Mouse (Mus musculus) left cerebral cortex, postnatal 25 days (tissue): ENCODE measurements at regions not wholly inside any gene's neighbourhood (a gene's known extent, or its start where the extent isn't known, plus 50 kb on each side); places are given as distances from the start of the nearest gene placed in this dataset.

Source experiments
- DNase-seq, 2 experiments: peaks; one replicate each; pipeline ENCODE4 v3.0.0; 2022; ENCODE audit warnings: low spot score in 2 of 2, mixed read lengths in 1 of 2
- intact Hi-C: fragments of 180-260 bp; cut with DNase I; formaldehyde crosslinking; loops from one replicate; pipeline ENCODE4 v1.15.1; 2025

DNA sequence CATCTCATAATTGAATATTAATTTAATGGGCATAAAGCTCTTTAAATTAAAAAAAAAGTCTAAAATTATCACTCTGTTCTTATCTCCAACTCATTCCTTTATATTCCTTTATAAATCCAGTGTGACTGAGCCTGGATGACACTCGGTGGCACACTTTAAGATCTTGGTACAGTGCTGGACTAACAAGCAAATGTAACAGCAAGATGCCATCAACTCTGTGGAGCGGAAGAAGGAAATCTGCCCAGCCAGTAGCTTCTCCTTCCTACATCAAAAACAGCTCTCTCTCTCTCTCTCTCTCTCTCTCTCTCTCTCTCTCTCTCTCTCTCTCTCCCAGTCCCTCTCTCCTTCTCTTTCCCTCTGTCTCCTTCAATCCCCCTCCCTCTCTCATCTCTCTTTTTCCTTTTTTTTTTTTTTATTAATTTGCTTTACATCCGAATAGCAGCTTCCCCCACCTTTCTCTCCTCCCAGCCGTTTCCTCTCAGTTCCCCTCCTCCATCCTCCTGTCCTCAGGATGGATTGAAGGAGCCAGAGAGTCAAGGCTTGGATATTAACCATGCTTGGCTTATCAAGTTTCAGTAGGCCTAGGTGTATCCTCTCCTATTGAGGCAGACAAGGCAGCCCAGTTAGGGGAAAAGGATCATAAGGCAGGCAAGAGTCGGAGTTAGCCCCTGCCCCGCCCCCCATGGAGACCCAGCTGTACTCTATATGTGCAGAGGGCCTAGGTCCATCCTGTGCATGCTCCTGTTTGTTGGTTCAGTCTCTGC, 130.4 kb upstream of the Tmtc2 start:
- DNase-seq: no peak
- intact Hi-C loops: loop anchor here (5.0 kb wide), 1 partner anchor 62 kb away; no protein-coding TSS in a partner anchor

DNA sequence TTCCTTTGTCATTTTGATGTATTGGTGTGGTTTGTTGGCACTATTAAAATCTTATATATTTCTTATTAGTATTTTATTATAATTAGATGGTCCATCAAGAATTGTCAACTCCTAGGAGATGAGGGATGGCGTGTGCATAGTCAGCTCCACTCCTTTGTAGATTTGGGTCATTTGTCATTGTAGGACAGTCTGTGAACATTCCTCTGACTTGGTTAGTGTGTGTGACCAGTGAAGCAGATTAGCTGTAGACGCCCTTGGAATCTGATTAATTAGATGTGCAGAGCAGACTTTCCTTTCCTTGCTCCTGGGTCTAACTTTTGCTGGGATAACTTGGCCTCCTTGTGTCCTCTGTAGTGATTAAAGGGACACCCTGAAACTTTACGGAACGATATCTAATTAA, 118.9 kb upstream of the Tmtc2 start:
- no peak for DNase-seq
- intact Hi-C loops: no loop called here

DNA sequence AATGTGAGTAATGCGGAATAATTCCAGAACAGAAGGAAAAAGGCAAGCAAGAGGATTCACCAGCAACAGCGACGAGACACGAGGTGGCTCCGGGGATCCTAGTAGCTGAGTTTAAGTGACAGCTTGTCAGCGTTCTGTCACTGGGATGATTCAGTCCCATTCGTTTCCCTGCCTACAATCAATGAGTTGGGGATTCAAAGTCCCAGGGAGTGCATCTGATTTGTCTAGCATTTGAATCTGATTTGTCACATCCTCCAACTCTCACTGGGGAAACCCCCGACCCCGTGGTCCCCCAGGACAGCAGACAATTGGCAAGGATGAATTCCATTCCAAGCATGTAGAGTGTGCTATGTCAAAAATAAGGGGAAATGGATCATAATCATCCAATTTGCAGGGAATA, 115.1 kb upstream of the Tmtc2 start:
- no peak for DNase-seq
- intact Hi-C loops: no loop called here

DNA sequence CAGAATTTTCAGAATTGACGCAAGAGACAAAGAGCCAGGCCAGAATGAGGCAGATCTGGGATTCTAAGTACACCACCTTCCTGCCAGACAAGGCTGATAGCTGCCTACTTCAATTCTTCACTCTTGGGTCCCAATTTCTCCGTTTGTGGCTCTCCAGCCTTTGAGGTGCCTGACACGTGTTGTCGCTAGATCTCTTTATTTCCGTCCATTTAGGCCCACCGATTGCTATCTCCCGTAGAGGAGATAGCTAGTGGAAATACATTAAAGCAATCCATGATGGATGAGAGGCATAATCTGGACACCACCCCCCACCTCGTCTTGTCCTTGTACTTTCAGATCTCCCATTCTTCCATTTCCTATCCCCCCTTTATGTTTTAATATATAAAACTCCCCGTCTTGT, 114.6 kb upstream of the Tmtc2 start:
- no peak for DNase-seq
- intact Hi-C loops: no loop called here

DNA sequence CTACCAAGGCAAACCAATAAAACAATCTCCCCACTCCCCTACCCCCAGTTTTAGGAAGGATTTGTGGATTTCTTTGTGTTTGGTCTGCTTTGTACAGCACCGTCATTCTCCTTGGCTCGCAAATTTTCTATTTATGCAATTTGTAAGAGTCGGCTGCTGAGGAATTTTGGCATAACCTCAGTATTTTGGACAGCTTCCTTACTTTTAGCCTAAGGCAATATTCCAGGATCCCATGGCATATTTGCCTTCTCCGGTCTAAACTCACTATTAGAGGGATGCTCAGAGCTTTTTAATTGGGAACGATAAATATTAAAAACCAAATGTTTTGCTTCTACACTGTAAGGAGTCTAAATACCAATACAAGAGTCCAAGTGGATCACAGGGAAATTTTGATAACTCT, 112.6 kb upstream of the Tmtc2 start:
- intact Hi-C loops: no loop called here
- DNase-seq: no peak

DNA sequence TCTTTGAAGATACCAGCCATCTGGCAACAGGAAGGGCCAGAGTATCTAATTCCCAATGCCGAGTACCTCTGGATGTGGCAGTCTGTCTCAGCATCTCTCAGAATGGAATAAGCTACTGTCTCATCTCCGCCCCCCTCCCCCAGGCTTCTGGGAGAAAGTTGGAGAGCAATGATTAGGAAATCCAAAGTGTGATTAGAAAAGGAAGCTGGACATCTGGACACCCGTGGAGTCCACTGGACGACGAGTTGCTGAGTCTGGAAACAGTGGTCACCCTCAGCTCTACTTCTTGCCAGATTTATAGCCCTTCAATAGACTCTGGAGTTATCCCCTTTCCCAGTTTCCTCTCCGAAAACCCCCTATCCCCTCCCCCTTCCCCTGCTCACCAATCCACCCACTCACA, 105.3 kb upstream of the Tmtc2 start:
- intact Hi-C loops: no loop called here
- no peak for DNase-seq

DNA sequence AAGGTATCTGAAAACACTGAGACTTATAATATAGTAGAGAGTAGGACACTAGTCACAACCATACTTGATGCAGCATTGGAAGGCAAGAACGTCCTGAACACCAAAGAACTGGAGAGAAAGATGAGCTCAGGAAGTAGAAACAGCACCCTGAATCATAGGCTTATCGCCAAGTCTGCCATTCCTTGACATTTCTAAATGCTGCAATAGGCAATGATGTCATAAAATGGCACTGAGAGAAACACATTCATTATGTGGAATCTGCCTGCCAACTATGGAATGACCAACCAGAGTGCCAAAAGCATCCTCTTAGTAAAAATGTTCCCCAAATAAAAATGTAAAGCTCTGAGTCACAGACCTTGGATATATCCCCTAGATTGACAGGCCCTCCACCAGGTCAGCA, 92.7 kb upstream of the Tmtc2 start:
- no peak for DNase-seq
- intact Hi-C loops: no loop called here

DNA sequence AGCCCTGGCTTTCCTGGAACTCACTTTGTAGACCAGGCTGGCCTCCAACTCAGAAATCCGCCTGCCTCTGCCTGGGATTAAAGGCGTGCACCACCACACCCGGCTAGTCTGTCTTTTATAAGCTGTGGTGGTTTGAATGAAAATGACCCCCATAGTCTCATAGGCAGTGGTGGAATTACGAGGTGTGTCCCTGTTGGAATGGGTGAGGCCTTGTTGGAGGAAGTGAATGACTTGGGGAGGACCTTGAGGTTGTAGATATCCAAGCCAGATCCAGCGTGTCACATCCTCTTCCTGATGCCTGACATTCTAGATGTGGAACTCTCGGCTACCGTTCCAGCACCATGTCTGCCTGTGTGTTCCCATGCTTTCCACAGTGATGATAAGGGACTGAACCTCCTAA, 86.5 kb upstream of the Tmtc2 start:
- intact Hi-C loops: no loop called here
- no peak for DNase-seq

DNA sequence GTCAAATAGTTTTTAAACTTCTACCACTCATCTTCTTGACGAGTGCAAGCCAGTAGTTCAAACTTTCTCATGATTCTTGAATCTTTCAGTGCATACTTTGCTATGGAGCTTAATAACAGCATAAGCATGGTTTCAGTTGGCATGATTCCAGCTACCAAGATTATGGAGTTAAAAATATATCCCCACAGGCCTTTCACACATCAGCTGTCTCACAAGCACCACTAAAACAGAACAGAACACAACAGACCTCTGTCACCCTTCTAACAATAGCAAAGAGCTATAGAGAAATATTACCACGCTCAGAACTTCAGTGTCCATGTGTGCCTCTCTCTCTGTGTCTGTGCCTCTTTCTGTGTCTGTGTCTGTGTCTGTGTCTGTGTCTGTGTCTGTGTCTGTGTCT, 82.5 kb upstream of the Tmtc2 start:
- intact Hi-C loops: no loop called here
- no peak for DNase-seq

DNA sequence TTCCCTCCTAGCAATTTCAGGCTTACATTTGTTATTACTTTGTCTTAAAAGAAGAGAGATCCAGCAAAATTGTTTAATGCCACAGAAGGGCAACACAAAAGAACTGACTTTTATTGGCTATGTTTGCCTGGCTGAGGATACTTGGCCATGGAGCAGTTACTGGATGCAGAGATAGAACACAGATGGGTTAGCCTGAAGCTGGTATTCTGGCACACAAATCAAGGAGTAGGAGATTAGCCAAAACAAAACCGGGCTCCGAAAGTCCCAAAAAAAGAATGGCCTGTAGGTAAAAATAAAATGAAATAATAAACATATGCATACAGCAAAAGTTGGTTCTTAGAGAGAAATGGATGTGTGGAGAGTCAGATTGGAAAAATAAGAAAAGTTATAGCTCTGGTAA, 78.2 kb upstream of the Tmtc2 start:
- intact Hi-C loops: no loop called here
- no peak for DNase-seq

DNA sequence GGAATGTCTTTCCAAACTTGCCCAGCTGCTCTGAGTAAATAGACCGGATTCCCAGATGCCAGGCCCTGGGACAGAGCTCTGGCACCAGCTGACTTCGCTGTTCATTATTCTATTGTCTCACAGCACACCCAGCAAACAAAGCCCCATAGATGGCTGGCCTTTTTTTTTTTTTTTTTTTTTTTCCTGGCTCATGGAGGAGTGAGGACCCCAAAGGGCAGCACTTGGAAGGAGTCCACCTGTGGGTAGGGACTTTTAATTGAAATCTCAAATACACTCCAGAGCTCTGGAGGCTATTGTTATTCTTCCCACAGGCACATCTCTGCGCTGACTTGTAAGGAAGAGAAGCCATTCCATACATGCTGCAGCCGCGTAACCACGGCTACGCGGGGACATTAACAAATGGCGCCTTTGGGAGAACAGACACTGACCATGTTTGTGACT, 64.8 kb upstream of the Tmtc2 start:
- intact Hi-C loops: no loop called here
- peak; percentile 4 to 11 for DNase-seq

DNA sequence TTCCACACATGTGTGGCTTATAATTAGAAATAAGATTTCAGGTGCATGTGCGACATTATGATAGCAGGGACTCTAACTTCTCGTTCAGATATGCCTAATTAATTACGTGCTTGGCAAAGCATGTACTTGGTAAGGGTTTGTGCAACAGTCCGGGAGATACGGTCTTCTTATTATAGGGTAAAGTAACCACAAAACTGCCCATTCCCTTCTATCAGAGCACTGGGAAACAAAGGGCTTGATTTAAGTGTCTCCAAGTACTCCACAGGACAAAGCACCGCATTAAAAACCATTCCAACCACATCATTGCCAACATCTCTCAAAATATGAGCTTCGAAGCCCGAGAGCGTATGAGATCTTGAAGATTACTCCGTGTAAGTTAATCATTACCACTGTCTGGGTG, 64.2 kb upstream of the Tmtc2 start:
- DNase-seq: no peak
- intact Hi-C loops: no loop called here

DNA sequence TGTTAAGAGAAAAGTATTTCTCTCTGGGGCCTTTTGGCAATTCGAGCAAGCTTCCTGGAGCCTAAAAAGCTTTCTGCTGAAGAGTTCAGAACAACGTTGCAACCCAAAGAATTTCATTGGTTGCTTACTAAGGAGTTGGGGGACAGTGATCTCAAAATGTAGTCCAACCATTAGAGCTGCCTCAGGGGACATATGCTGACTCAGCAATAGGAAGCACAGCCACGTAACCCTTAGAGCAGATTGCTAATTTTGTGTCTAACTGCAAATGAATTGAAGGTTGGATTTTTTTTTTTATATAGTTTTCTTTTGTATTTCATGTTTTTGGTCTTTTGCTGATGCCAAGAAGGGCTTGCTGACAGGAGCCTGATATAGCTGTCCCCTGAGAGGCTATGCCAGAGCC, 52.6 kb upstream of the Tmtc2 start:
- no peak for DNase-seq
- intact Hi-C loops: no loop called here

DNA sequence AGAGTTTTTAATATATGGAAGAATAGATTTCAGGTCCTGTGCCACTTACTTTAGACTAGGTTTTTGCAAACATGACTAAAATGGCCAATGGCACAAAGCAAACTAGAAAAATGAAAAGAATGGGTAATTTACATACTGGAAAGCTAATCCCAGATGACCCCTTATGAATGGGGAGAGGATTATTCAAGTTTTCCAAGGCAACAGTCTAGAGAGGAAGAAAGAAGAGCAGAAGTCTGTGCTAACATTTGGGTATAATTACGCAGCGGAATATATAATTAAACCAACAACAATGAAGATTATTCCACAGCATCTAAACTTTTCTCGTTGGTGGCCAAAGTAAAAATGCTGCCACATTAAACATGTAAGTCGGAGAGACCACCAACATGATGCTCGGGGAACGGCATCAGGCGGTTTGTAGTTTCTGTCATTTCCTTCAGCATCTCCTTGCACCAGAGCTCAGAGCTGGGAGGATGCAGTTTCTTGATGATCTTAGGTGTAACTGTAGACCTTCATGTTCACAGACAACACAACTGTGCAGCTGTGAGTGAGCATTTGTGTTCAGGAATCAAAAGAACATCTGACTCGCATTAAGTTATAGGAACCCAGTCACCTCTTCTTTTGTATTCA, 51.2 kb upstream of the Tmtc2 start:
- no peak for DNase-seq

More for the DNA sequence above, 51.2 kb upstream of the Tmtc2 start:
- intact Hi-C loops: no loop called here
